Mouse (Mus musculus) lung, postnatal 0 days (tissue): ENCODE data around the gene Gnpat.

Experiments
- CTCF ChIP-seq: IDR thresholded peaks from 2 replicates; pipeline ENCODE4 v1.5.1; 2016; ENCODE audit warnings: antibody characterized with exemption, mild to moderate bottlenecking
- EP300 ChIP-seq: IDR thresholded peaks from 2 replicates; pipeline ENCODE4 v1.6.1; 2016; ENCODE audit warnings: antibody characterized with exemption, mild to moderate bottlenecking, control low read depth

DNA sequence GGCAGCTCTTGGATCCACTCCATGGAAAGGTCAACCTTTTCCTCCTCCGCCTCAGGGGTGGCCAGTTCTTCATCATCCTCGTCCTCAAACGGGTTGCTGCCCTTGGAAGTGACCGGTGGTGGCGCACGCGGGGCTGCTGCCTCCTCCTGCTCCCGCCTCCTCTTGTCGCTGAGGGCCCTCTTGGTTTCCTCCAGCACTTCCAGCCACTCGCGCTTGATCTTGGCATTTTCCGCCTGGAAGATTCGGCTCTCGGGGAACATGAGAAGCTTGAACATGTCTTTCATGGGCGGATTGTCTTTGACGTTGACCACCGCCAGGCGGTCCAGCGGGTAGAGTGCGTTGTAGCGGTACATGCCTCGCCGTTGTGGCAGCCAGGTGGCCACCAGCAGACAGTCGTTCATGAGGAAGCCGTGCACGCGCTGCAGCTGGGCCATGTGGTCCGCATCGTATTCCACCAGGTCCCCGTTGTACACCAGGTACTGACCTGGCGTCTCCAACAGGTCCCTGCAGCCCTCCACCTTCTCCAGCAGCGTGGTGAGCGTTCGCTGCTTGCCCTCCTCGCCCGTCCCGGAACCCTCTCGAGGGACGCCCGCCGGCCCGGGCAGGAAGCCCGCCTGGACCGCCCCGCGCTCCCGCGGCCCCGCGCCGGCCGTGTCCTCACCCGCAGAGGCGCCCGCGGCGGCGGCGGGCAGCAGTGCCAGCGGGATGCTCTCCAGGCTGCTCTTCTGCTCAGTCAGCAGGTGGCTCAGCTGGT is 34.0 kb downstream of the Gnpat start:
- TF ChIP-seq EP300: no peak; the same call in 1 of the 2 replicates
- TF ChIP-seq CTCF: peak; percentile 85
